Mouse (Mus musculus) left cerebral cortex, postnatal 14 days (tissue): ENCODE results near the gene Rnaseh2a. TPM values are rescaled to one million over a fixed set of nuclear protein-coding genes. Genes with fewer than 3 reads are reported as not detected.

Experiments used
- DNase-seq, 2 experiments: peaks; one replicate each; pipeline ENCODE4 v3.0.0; 2021 to 2022; ENCODE audit warnings: low spot score in 2 of 2, mixed read lengths in 1 of 2
- intact Hi-C: fragments of 180-260 bp; cut with DNase I; formaldehyde crosslinking; loops from one replicate; pipeline ENCODE4 v1.15.1; 2025
- total RNA-seq, 2 experiments: library from RNA; stranded (reverse); gene quantifications; 2 replicates each; pipeline ENCODE4 v1.2.3; 2021

Rnaseh2a gene
- total RNA-seq, 2 experiments from 2014 or later = 38.1 to 52.0 TPM

- peak; percentile 94 to 97 for DNase-seq
- intact Hi-C loops = no loop called here
Measured at GRCm38 (mm10) chr8:84985684-84986378, 16.3 kb upstream of the Rnaseh2a start.

DNA sequence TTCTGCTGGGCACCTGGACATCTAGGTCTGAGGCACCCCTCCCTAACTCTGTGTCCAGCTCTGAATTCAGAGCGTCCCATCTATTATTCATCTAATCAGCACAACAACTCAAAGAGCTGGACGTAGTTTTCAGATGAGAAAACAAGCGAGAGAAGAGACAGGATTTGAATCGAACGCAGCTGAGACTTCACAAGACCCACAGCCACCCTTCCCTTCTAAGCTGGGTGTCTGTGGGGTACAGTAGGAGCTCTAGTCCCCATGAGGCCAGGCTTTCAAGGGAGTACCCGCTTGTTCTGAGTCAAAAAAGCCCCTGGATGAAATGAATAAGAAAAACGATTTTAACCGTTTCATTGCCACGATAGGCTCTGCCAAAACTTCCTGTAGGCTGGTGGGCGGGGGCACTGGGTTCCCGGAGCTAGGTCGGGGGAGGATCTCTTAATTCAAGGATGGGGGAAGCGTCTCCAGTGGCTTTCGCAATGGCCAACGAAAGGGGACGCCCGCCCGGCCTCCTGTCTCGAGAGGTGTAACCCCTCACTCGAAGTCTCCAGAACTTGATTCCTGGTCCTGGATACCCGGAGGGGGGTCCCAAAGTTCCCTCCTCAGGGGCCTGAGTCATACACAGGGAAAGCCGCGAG, 15.6 kb upstream of the Rnaseh2a start:
- intact Hi-C loops = no loop called here
- DNase-seq = no peak

GRCm38 (mm10) chr8:84984294-84985048, 14.9 kb upstream of the Rnaseh2a start:
- DNase-seq = no peak
- intact Hi-C loops = no loop called here

GRCm38 (mm10) chr8:84982499-84983011, 13.0 kb upstream of the Rnaseh2a start:
- intact Hi-C loops = no loop called here

DNA sequence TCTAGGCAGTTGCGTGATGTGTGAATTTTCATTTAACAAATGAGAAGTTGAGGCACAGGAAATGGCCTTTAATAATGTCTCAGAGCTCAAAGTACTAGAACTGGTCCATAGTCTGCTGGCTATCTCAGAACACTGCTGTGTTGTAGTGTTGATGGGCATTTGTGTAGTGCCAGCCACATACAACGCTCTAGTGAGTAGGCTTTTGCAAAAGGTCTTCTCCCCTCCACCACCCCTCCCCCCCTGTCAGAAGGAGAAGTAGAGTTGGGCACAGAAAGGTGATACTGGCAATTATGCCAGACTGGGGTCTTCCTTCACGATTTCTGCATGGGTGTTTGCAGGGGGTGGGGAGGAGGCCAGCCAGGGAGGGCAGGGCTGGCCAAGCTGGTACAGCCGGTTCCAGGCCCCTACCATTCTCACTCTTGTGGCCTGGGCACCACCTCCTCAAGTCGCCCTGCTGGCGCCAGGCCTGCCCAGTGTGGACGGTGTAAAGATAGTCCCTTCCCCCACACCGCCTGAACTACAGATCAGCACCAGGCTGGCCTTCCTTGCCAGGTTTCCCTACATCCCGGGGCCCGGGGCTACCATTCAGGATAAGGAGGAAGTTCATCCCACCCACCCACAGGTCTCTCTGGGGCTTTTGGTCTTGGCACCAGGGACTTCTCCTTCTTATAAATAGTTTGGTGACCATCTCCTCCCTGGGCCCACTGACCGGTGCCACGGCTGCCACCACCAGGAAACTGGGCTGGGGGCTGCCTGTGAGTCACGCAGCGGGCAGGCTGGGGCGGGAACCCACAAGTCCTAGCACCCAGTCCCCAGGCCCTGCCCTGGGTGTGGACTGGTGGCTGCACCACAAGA, 12.3 kb upstream of the Rnaseh2a start:
- DNase-seq = no peak
- intact Hi-C loops = no loop called here

More at GRCm38 (mm10) chr8:84982499-84983011, 13.0 kb upstream of the Rnaseh2a start:
- DNase-seq = no peak

DNA sequence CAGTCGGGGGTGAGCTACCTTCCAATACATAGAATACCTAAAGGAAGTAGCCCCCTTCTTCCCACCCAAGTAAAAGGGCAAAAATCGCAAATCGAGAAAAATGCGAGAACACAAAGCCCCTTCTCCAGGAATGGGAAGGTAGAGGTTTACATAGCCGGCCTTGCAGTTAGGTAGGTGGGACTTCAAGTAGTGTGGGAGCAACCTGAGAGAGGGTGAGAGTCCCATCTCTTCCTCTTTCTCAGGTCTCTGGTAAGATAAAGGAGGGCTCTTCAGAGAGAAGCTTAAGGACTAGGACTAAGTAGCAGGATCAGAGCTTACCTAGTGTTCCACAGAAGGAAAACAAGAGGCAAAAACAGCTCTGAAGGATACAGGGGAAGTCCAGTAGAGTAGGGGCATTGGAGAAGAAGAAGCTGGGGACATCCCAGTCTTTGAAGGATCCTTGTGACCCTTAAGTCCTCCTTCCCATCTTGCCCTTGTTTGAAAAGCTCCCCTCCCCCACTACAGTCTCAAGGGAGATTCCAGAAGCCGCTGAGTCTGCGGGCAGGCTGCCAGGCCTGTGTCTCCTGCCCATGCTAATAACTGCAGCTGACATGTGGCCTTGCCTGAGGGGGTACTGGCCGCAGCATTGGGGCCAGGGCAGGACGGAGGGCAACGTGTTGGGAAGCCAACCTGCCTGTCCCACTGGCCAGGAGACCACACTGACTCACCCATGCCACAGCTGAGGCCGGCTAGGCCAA, 11.2 kb upstream of the Rnaseh2a start:
- intact Hi-C loops = no loop called here
- peak; percentile 70 to 82 for DNase-seq

DNA sequence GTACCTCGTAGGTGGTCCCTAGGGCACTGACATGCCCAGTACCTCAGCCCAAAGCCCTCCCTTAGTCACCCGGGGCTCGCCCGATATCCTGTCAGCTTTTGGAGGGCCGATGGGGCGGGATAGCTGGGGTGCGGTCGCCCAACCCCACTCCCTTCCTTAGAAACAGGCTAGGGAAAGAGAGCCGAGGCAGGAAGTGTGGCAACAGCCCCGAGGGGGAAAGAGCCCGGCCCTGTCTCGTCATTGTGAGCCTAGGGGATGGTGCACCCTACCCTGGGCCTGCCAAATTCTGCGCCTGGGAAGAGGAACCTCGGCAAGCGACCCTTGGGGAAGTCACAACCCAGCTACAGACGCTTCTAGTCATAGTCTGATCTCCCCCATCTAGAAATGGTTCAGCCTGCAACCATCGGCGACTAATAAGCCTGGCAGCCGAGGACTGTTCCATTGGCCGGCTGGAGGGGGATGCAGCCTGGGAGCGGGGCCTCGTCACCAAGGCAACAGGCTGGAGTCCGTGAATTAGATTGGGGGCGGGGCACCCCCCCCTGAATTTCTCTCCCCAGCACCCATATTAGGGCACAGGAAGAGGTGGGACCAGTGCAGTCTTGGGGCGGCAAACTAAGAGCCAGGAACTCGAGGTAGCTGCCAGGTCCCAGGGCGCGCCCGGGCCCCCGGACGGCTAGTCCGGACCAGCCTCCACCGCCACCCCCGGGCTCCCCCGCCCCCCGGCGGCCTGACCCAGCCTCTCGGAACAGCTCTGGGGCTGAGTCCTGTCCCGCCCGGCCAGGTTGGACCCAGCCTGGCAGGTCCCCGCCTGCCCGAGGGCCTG, 10.2 kb upstream of the Rnaseh2a start:
- intact Hi-C loops = no loop called here
- peak; percentile 92 to 96 for DNase-seq

DNA sequence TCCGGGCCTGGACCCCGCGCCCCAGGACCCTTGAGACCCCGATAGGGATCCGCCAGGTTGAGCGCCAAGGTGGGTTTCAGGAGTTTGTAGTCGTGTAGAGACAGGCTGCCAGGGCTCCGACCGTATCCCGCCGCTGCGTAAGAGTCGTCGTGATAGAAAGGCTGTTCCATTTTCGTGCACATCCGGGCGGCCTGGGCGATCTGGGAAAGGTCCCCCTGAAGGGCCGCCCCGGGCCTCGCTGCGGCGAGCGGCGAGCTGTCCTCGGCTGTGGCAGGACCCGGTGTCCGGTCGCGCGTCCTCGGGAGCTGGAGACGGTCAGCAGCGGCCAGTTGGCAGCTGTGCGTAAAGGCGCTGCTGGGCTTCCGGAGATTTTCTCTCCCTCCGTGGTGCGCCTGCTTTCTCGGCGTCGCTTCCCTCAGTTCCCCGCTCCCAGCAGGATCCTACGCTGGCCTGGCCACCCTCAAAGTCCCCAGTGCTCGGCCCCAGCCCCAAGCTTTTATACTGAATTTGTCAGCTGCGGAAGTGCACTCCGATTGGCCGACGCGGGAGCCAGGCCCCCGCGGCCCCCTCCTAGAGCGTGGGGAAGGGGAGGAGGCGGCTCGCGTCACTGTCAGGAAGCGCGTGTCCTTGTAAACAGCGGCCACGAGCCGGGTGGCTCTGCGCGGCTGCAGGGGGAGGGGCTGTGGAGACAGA, 8.8 kb upstream of the Rnaseh2a start, which contains the start of gene Junb:
TSS of gene Junb (minus strand) at position 471 of the 693 bp plus-strand sequence.
- intact Hi-C loops = no loop called here
- peak; percentile 95 to 97 for DNase-seq

- intact Hi-C loops = no loop called here
- peak; percentile 64 to 76 for DNase-seq
Measured at GRCm38 (mm10) chr8:84977435-84978247, 8.1 kb upstream of the Rnaseh2a start.

DNA sequence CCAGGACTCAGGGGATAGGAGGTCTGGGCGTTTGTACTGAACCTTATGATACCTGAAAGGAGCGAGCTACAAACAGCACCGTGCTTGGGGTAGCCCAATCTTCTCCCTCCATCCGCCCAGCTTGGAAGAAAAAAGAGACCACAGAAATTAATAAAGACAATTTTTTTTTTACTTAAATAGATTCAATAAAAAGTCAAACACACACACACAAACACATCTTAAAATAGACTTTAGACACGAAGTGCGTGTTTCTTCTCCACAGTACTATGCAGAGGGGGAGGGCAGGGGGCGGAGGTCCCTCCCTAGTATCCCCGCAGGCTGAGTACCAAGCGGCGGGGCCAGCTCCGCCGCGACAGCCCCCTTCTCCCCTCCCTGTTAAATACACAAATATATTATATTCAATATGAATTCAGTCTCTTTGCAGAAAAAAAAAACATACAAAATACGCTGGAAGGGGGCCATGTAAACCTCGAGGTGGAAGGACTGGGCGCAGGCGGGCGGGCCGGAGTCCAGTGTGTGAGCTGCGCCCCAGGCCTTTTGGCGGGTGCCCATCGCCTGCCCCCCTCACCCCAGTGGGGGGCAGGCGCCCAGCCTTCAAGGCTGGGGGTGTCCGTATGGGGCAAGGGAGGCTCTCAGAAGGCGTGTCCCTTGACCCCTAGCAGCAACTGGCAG, 7.3 kb upstream of the Rnaseh2a start:
- intact Hi-C loops = loop anchor here (1.0 kb wide), 1 partner anchor 13 kb away; the partner anchor contains the start of gene Hook2
- no peak for DNase-seq

DNA sequence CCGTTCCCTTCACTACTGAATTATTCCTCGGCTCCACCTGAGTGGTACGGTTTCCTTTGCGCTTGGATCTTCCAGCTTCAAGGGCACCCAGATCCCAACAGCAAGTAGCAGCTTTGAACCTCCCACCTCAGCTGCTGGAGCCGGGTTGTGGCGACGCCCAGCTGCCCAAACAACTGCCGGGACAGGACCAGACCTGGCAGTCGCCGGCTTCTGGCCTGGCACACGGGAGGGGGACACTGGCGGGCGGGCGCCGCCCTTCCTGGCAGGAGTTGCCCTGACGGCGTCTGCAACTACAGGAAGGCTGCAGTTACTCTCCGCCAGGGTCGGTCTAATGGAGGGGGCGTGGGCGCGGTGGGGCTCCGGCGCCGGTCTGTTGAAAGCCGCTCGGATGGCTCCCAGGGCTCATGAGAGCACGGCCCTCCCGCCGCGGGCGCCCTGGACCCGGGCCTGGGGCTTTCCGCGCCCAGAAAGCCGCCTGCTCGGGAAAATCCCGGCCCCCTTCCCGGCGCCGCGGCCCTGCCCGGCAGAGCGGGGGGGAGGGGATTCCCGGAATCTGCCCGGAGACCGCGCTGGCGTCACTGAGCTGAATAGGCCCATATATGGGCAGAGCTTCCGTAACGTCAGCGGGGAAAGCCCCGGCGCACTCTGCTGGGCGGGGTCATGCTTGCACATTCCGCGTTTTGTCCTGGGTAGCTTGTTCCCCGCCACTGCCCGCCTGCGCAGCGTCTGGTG, 6.6 kb upstream of the Rnaseh2a start:
- peak; percentile 96 for DNase-seq
- intact Hi-C loops = loop anchor here (1.0 kb wide), 1 partner anchor 14 kb away; the partner anchor contains the start of gene Hook2

DNA sequence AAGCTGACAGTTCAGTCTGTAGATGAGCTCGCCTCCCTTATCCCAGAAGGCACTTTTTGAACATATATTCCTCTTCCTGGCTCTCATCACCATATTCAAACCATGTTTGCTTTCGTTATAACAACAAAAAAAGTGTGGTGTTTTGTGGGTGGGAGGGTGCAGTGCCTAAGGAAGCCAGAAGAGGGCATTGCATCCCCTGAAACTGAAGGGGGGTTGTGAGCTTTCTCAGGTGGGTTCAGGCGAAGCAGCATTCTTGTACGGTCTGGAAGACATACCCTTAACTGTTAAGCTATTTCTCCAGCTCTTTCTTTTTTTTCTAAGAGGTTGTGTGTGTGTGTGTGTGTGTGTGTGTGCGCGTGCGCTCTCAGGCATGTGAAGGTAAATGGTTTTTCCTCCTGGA, 5.9 kb upstream of the Rnaseh2a start:
- intact Hi-C loops = loop anchor here (2.0 kb wide), 1 partner anchor 51 kb away; the partner anchor contains the start of gene Trir
- peak; percentile 72 to 78 for DNase-seq

DNA sequence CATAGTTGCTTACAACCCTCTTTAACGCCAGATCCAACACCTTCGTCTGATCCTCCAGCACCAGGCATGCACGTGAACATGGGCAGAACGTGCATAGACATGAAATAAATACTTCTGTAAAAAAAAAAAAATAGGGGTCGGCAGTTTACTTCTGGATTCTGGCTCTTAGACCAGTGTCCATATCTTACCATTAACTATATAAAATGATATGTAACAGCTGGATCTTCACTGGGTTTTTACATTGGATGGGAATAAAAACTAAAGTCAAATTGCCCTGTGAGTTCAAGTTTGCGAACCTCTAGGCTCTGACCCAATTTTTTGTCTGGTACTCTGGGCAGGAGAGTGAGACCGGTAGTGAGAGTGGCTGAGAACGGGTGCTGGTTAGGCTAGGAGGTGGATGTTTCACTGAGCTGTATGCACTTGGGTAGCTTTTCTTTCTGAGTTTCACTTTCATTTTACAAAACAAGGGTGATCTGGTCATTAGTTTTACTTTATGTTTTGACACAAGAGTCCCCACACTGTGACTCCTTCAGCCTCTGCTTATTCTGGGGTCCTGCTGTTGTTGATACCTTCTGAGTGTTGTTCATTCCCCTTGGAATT, 5.1 kb upstream of the Rnaseh2a start:
- intact Hi-C loops = loop anchor here (2.0 kb wide), 1 partner anchor 52 kb away; the partner anchor contains the start of gene Trir
- DNase-seq = no peak

- peak; percentile 64 to 75 for DNase-seq
Measured at GRCm38 (mm10) chr8:84973803-84974542, 4.4 kb upstream of the Rnaseh2a start.

More at GRCm38 (mm10) chr8:84973803-84974542, 4.4 kb upstream of the Rnaseh2a start:
- intact Hi-C loops = loop anchor here (2.0 kb wide), 1 partner anchor 53 kb away; the partner anchor contains the start of gene Trir
